Mouse (Mus musculus) C2C12 (cell line): ENCODE data around the gene Mkln1. TPM values are rescaled to one million over a fixed set of nuclear protein-coding genes. Genes with fewer than 3 reads are reported as not detected.

Experiments used
- H3K27me3 ChIP-seq: one replicate; pipeline ENCODE4 v1.6.1; 2011; ENCODE audit not compliant: control insufficient read depth, insufficient read depth, insufficient read length
- H3K36me3 ChIP-seq: one replicate; pipeline ENCODE4 v1.6.1; 2011; ENCODE audit not compliant: control insufficient read depth, insufficient read depth
- H3K4me3 ChIP-seq: one replicate; pipeline ENCODE4 v1.5.1; 2011; ENCODE audit warnings: mild to moderate bottlenecking, control low read depth; ENCODE audit not compliant: poor library complexity, insufficient read depth, severe bottlenecking
- H3K79me2 ChIP-seq: one replicate; pipeline ENCODE4 v1.6.1; 2011; ENCODE audit not compliant: control insufficient read depth, insufficient read depth
- H3K79me3 ChIP-seq: one replicate; pipeline ENCODE4 v1.6.1; 2011; ENCODE audit warnings: low read depth, control low read depth
- H3ac ChIP-seq: one replicate; pipeline ENCODE3; 2011; ENCODE audit warnings: low read depth; ENCODE audit not compliant: control insufficient read depth, insufficient read length
- CEBPB ChIP-seq: IDR thresholded peaks from one replicate; pipeline ENCODE4 v1.6.1; 2011; ENCODE audit warnings: low read depth, mild to moderate bottlenecking, control low read depth, moderate library complexity
- CTCF ChIP-seq: IDR thresholded peaks from one replicate; pipeline ENCODE4 v1.5.1; 2011; ENCODE audit not compliant: control insufficient read depth, insufficient read depth, insufficient read length
- FOSL1 ChIP-seq: IDR thresholded peaks from one replicate; pipeline ENCODE4 v1.8.0; 2011; ENCODE audit warnings: mild to moderate bottlenecking, low read length; ENCODE audit not compliant: poor library complexity, insufficient read depth, severe bottlenecking
- MAX ChIP-seq: IDR thresholded peaks from one replicate; pipeline ENCODE4 v1.6.1; 2011; ENCODE audit warnings: mild to moderate bottlenecking, control low read depth
- MYOD1 ChIP-seq: IDR thresholded peaks from one replicate; pipeline ENCODE4 v1.6.1; 2011; ENCODE audit warnings: low read depth; ENCODE audit not compliant: control insufficient read depth, insufficient read length
- MYOG ChIP-seq: IDR thresholded peaks from one replicate; pipeline ENCODE4 v1.6.1; 2011; ENCODE audit not compliant: control insufficient read depth, insufficient read length; ENCODE audit errors: extremely low read depth
- USF1 ChIP-seq: IDR thresholded peaks from one replicate; pipeline ENCODE4 v1.6.1; 2011; ENCODE audit warnings: low read depth, mild to moderate bottlenecking, control low read depth, moderate library complexity
- polyA plus RNA-seq: library from polyadenylated mRNA; unstranded; fragments of >200 nt; fragmentation: generic; extraction: Trizol; gene quantifications from one replicate; pipeline ENCODE4 v1.2.1, GENCODE M21; 2012; ENCODE audit warnings: missing spikeins

The Mkln1 gene
- polyA plus RNA-seq, 1 experiment: 44.9 TPM

- H3K79me3 ChIP-seq: no peaks in the 10 kb centered on the region
- TF ChIP-seq FOSL1 (no peak), MAX (no peak), CEBPB (no peak), MYOD1 (no peak), CTCF (no peak), MYOG (no peak), USF1 (no peak)
- peak within 1 kb of the TSS; percentile 29 for H3K4me3 ChIP-seq
- no peaks in the 10 kb centered on the region for H3K27me3 ChIP-seq
- no peaks in the 10 kb centered on the region for H3K36me3 ChIP-seq
- peak within 1 kb of the TSS; percentile 90 for H3ac ChIP-seq
- H3K79me2 ChIP-seq: no peaks in the 10 kb centered on the region
These were observed 165.0 kb downstream of the Mkln1 start, which contains the start of gene Podxl for GRCm38 (mm10) chr6:31563235-31564181. Gene Podxl, minus strand, starts transcription at chr6:31563981.

GRCm38 (mm10) chr6:31564182-31564531, 165.6 kb downstream of the Mkln1 start:
- Histone ChIP-seq H3K79me2 (no peaks in the 10 kb centered on the region), H3ac (peak overlapping the region; percentile 50), H3K79me3 (no peaks in the 10 kb centered on the region), H3K27me3 (no peaks in the 10 kb centered on the region), H3K4me3 (peak overlapping the region; percentile 11), H3K36me3 (no peaks in the 10 kb centered on the region)
- TF ChIP-seq FOSL1 (no peak), CTCF (no peak), MAX (no peak), MYOD1 (no peak), MYOG (no peak), CEBPB (no peak), USF1 (no peak)

GRCm38 (mm10) chr6:31564901-31565391, 166.4 kb downstream of the Mkln1 start:
- H3K79me3 ChIP-seq: no peaks in the 10 kb centered on the region
- TF ChIP-seq USF1: no peak
- TF ChIP-seq MAX: no peak
- TF ChIP-seq MYOG: no peak
- TF ChIP-seq FOSL1: no peak
- no peak overlapping the region for H3K4me3 ChIP-seq
- H3K79me2 ChIP-seq: no peaks in the 10 kb centered on the region
- no peaks in the 10 kb centered on the region for H3K27me3 ChIP-seq
- no peaks in the 10 kb centered on the region for H3K36me3 ChIP-seq
- H3ac ChIP-seq: no peak overlapping the region

Other genes with a start within 250 kb of the Mkln1 start
- 4.8 TPM for gene Podxl, start 165.2 kb downstream of the Mkln1 start, polyA plus RNA-seq